Mouse (Mus musculus) WW6 (cell line): ENCODE measurements around the gene Cul9.

Source experiments
- DNase-seq: peaks from one replicate; pipeline ENCODE4 v3.0.0-alpha.2; 2013; ENCODE audit warnings: low read depth, low spot score

The Cul9 gene

DNA sequence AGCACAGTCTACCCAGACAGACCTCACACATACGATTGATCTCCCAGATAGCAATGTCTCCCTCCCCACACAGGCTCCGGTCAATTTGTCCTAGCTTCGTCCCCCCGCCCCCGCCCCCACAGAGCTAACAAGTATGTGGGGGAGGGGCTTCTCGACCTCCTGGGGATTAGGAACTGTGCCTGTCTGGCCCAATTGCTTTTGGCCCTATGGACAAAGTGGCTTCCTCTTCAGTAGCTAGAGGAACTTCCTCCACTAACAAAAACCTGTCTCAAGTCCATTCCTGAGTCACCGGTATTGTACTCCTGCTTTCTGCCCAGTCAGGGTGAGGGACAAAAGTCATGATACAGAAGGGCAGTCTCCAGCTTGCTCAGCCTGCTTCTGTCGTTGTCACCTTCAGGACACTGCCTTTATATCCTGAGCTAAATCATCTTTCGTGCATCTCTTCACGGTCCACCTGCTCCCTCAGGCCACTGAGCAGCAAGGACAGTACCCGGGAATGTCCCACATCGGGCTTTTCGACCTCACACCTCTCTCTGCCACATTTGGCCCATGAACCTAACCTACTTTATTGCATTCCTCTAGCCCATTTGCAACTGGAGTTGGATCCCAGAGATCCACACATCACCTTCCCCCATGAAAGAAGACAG lies 92.8 kb downstream of the Cul9 start:
- DNase-seq: no peak

- no peak for DNase-seq
Observed at GRCm38 (mm10) chr17:46452683-46453082, 93.5 kb downstream of the Cul9 start.
